Mouse (Mus musculus) kidney, adult 11 months (tissue): ENCODE results near the gene Atp6v0e2.

ENCODE experiments used
- DNase-seq: peaks from one replicate; pipeline ENCODE4 v3.0.0; 2022

The Atp6v0e2 gene

DNA sequence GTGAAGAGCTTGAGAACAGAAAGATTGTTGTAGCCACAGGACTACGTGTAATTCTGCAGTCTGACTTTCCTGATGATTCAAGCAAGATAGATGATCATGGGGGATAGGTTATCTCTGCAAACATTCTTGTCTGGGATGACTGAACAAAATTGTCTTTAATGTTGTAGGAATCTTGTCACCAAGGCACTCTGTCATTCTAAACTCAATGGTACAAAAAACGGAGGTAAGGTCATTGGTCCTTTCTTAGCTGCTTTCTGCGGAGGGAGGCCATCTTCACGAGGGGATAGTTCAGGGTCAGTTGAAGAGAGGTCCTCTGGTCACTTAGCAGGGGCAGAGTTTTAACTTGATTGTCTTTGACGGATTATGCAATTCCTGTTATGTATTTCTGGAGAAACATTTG, 41.3 kb downstream of the Atp6v0e2 start:
- DNase-seq: no peak

DNA sequence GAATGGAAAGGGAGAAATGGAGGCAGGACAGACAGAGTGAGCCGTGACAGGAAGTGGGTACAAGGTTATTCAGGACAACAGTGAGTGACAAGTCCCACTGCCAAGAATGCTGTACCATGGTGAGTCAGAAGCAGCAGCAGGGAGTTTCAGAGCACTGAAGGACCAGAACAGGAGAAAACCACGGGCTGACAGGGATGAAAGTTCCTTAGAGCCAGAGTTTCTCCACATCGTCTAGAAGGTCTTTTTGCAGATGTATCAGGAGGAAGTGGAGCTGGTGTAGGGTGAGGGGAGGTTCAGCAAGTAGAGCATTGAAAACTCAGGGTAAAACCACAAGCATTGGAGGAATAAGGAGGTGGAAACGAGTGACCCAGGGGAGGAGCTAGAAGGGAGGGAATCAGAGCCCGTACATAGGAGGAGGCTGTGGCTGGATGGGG, 41.8 kb downstream of the Atp6v0e2 start:
- no peak for DNase-seq

DNA sequence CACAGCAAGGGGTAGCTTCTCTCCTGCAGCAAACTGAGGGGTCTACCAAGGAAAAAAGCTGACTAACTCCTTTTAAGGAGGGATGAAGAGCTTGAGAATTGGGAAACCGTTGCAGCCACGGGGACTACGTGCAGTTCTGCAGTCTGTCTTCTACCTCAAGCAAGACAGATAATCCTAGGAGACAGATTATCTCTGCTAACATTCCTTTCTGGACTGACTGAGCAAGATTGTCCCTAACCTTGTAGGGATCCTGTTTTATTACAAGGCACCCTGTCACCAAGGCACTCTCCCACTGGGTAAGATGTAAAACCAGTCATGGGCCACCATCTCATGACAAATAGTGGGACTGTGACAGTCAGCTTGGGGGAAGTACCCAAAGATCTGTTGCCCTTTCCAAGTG, 43.8 kb downstream of the Atp6v0e2 start:
- DNase-seq: no peak

DNA sequence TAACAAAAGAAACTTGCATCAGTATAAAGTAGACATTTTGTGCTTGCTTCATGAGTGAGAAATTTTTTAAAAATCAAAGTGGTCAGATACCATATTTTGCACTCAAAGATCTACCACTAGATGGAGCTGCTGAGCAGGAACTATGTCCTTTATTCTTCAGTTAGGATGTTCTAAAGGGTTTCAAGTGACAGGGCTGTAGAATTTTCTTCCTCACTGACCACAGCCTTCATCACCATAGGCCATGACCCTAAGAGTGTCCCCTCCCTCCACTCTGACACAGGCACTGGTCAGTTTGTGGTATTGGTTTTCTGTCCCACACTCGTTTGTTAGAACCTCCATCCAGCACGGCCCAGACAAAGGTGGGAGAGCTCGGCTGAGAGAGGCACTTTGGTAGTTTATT, 44.6 kb downstream of the Atp6v0e2 start:
- DNase-seq: no peak

DNA sequence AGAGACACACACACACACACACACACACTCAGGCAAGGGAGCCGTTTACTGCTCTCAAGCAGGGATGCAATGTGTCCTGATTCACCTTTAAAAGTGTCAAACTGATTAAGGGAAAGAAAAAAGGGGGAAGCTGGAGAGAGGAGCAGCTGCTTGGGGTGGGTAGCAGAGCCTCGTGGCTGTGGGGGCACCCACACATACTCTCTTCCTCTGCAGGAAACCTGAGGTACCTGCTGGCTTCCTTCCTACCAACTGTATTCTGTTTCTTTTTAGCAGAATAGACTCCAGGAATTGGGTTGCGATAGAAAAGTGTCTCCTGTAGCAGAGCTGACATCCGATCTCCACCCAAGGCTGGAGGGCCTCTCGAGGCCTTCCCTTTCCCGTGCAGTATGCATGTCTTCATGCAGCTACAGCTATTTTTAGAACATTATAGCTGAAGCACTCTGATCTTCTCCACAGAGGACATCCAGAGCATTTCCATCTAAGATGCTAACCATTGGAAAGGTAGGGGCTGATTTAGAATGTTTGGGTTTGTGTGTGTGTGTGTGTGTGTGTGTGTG, 51.9 kb downstream of the Atp6v0e2 start, which contains the start of gene Gm45021:
TSS of gene Gm45021 (plus strand) at position 417 of the 557 bp plus-strand sequence.
- no peak for DNase-seq
